Mouse (Mus musculus): ENCODE data around the gene Higd2a. TPM values are rescaled to one million over a fixed set of nuclear protein-coding genes. Genes with fewer than 3 reads are reported as not detected.

The Higd2a gene
- polyA plus RNA-seq, 1 experiment = 112 TPM

DNA sequence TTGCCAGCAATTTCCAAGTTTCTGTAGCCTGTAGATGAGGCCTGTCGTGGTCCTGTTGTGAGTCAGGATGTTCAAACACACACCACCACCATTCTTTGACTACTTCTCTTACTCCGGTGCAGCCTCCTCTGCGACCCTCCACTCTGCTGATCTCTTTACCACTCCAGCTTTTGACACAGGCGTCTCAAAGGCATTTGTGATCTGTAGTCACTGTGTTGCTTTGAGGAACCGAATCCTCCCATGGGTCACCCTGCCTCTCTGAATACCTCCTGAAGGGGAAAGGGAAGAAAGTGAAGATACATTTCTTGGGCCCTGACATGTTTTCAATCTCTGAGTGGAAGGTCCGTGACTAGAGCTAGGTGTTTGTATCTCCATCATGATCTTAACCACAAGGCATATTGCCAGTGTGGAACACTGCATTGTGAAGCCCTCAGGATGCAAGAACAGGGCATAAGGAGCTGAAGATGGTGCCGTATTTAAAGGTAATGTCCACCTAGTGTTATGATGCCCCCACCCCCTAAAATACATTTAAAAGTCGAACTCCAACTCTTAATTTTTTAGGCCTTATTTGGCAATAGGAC, 1.9 kb downstream of the Higd2a start:
- Histone ChIP-seq H3K4me3 (ENCODE audit: control insufficient read depth, insufficient read depth, low read length) (no peak overlapping the region), H3K27ac (ENCODE audit: control insufficient read depth, insufficient read depth, low read length) (no peak overlapping the region), H3K27me3 (ENCODE audit: control insufficient read depth, insufficient read depth, low read length) (no peaks in the 10 kb centered on the region), H3K36me3 (ENCODE audit: control insufficient read depth, insufficient read depth, low read length) (no peaks in the 10 kb centered on the region), H3K4me1 (replicated peaks; ENCODE audit: control insufficient read depth, insufficient read depth, low read length) (peaks cover 3% of the 10 kb centered on the region; the same call in 1 of the 2 replicates)
- DNase-seq = no peak
- 93% methylated on average over 8 of the region's 8 CpGs for WGBS
- TF ChIP-seq POLR2A (IDR thresholded peaks at IDR 0.05; ENCODE audit: control insufficient read depth, extremely low read depth, insufficient read depth, low read length, poor library complexity) = no peak
- TF ChIP-seq CTCF (IDR thresholded peaks at IDR 0.05; ENCODE audit: borderline replicate concordance, control insufficient read depth, extremely low read depth, insufficient read depth, low read length, poor library complexity) = no peak

- Histone ChIP-seq H3K4me1 (replicated peaks; ENCODE audit: control insufficient read depth, insufficient read depth, low read length) (peaks cover 3% of the 10 kb centered on the region; the same call in 1 of the 2 replicates), H3K4me3 (ENCODE audit: control insufficient read depth, insufficient read depth, low read length) (no peak overlapping the region), H3K27me3 (ENCODE audit: control insufficient read depth, insufficient read depth, low read length) (no peaks in the 10 kb centered on the region), H3K27ac (ENCODE audit: control insufficient read depth, insufficient read depth, low read length) (no peak overlapping the region), H3K36me3 (ENCODE audit: control insufficient read depth, insufficient read depth, low read length) (no peaks in the 10 kb centered on the region)
- TF ChIP-seq POLR2A (IDR thresholded peaks at IDR 0.05; ENCODE audit: control insufficient read depth, extremely low read depth, insufficient read depth, low read length, poor library complexity) (no peak), CTCF (IDR thresholded peaks at IDR 0.05; ENCODE audit: borderline replicate concordance, control insufficient read depth, extremely low read depth, insufficient read depth, low read length, poor library complexity) (no peak)
- WGBS = 95% methylated on average over 11 of the region's 11 CpGs
- DNase-seq = no peak
Observed at GRCm38 (mm10) chr13:54593617-54594016, 3.6 kb downstream of the Higd2a start.

- no peaks in the 10 kb centered on the region for H3K36me3 ChIP-seq (ENCODE audit: control insufficient read depth, insufficient read depth, low read length)
- H3K4me3 ChIP-seq (ENCODE audit: control insufficient read depth, insufficient read depth, low read length) = no peak overlapping the region
- no peaks in the 10 kb centered on the region for H3K27me3 ChIP-seq (ENCODE audit: control insufficient read depth, insufficient read depth, low read length)
- TF ChIP-seq POLR2A (IDR thresholded peaks at IDR 0.05; ENCODE audit: control insufficient read depth, extremely low read depth, insufficient read depth, low read length, poor library complexity) (no peak), CTCF (IDR thresholded peaks at IDR 0.05; ENCODE audit: borderline replicate concordance, control insufficient read depth, extremely low read depth, insufficient read depth, low read length, poor library complexity) (no peak)
- DNase-seq = no peak
- WGBS = 93% methylated on average over 8 of the region's 8 CpGs
- no peaks in the 10 kb centered on the region for H3K4me1 ChIP-seq (replicated peaks; ENCODE audit: control insufficient read depth, insufficient read depth, low read length)
- H3K27ac ChIP-seq (ENCODE audit: control insufficient read depth, insufficient read depth, low read length) = no peak overlapping the region
Observed at GRCm38 (mm10) chr13:54596107-54596690, 6.2 kb downstream of the Higd2a start.

DNA sequence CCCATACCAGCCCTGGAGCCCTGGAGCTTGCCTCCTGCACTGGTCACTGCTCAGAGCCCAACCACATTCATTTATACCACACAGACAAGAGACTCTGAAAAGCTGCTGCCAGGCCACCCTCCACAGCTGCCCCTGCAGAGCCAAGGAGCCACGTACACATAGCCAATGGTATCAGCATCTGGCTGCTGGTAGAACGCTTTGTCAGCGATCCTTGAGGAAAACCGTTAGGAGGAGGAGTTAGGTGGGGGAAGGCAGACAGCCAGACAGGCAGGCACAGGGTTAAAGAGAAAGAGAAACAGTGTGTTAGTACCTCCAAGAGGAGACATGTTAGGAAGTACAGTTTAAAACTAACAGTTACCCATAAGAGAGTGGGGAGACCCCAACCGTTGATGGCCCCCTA, 6.9 kb downstream of the Higd2a start:
- Histone ChIP-seq H3K4me3 (ENCODE audit: control insufficient read depth, insufficient read depth, low read length) (no peak overlapping the region), H3K27me3 (ENCODE audit: control insufficient read depth, insufficient read depth, low read length) (no peaks in the 10 kb centered on the region), H3K27ac (ENCODE audit: control insufficient read depth, insufficient read depth, low read length) (no peak overlapping the region), H3K36me3 (ENCODE audit: control insufficient read depth, insufficient read depth, low read length) (no peaks in the 10 kb centered on the region), H3K4me1 (replicated peaks; ENCODE audit: control insufficient read depth, insufficient read depth, low read length) (no peaks in the 10 kb centered on the region)
- TF ChIP-seq CTCF (IDR thresholded peaks at IDR 0.05; ENCODE audit: borderline replicate concordance, control insufficient read depth, extremely low read depth, insufficient read depth, low read length, poor library complexity) (no peak), POLR2A (IDR thresholded peaks at IDR 0.05; ENCODE audit: control insufficient read depth, extremely low read depth, insufficient read depth, low read length, poor library complexity) (no peak)
- WGBS = 97% methylated on average over 5 of the region's 5 CpGs
- DNase-seq = no peak

GRCm38 (mm10) chr13:54598622-54599143, 8.7 kb downstream of the Higd2a start:
- TF ChIP-seq POLR2A (IDR thresholded peaks at IDR 0.05; ENCODE audit: control insufficient read depth, extremely low read depth, insufficient read depth, low read length, poor library complexity) = no peak
- TF ChIP-seq CTCF (IDR thresholded peaks at IDR 0.05; ENCODE audit: borderline replicate concordance, control insufficient read depth, extremely low read depth, insufficient read depth, low read length, poor library complexity) = no peak
- H3K27me3 ChIP-seq (ENCODE audit: control insufficient read depth, insufficient read depth, low read length) = no peaks in the 10 kb centered on the region
- no peaks in the 10 kb centered on the region for H3K4me1 ChIP-seq (replicated peaks; ENCODE audit: control insufficient read depth, insufficient read depth, low read length)
- whole genome bisulfite sequencing = 95% methylated on average over 12 of the region's 12 CpGs
- no peak overlapping the region for H3K4me3 ChIP-seq (ENCODE audit: control insufficient read depth, insufficient read depth, low read length)
- H3K36me3 ChIP-seq (ENCODE audit: control insufficient read depth, insufficient read depth, low read length) = no peaks in the 10 kb centered on the region
- no peak for DNase-seq
- no peak overlapping the region for H3K27ac ChIP-seq (ENCODE audit: control insufficient read depth, insufficient read depth, low read length)

DNA sequence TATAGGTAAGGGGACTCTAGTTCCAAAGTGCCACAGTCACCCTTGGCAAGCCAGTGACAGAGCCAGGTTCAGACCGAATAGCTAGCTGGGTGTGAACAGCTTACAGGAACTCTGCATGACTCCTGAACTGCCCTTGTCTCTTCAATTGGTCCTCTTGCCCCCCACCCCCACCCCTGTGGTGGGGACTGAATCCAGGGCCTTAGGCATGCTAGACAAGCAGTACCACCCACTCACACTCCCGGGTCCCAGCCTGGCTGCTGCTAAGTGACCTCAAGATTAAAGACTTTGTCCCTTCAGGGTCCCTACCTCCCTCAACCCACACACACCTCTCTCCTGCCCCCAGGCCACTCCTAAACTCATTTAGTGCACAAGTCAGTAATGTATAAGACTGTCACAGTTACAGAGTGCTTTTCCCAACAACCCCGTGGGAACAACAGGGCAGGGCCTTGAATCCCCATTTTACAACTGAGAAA, 12.7 kb downstream of the Higd2a start:
- H3K27ac ChIP-seq (ENCODE audit: control insufficient read depth, insufficient read depth, low read length) = no peak overlapping the region
- H3K4me1 ChIP-seq (replicated peaks; ENCODE audit: control insufficient read depth, insufficient read depth, low read length) = no peaks in the 10 kb centered on the region
- no peak overlapping the region for H3K4me3 ChIP-seq (ENCODE audit: control insufficient read depth, insufficient read depth, low read length)
- no peak for TF ChIP-seq CTCF (IDR thresholded peaks at IDR 0.05; ENCODE audit: borderline replicate concordance, control insufficient read depth, extremely low read depth, insufficient read depth, low read length, poor library complexity)
- TF ChIP-seq POLR2A (IDR thresholded peaks at IDR 0.05; ENCODE audit: control insufficient read depth, extremely low read depth, insufficient read depth, low read length, poor library complexity) = no peak
- 95% methylated on average over 3 of the region's 3 CpGs for WGBS
- no peak for DNase-seq
- no peaks in the 10 kb centered on the region for H3K27me3 ChIP-seq (ENCODE audit: control insufficient read depth, insufficient read depth, low read length)
- no peaks in the 10 kb centered on the region for H3K36me3 ChIP-seq (ENCODE audit: control insufficient read depth, insufficient read depth, low read length)
